Mouse (Mus musculus): ENCODE data around the gene Wdr70.

The Wdr70 gene

GRCm38 (mm10) chr15:7863328-7863727 lies 235.7 kb downstream of the Wdr70 start:
- DNase-seq (ENCODE audit: low read depth, low spot score), result no peak

GRCm38 (mm10) chr15:7862890-7863289 lies 236.1 kb downstream of the Wdr70 start:
- no peak for DNase-seq (ENCODE audit: low read depth, low spot score)

DNA sequence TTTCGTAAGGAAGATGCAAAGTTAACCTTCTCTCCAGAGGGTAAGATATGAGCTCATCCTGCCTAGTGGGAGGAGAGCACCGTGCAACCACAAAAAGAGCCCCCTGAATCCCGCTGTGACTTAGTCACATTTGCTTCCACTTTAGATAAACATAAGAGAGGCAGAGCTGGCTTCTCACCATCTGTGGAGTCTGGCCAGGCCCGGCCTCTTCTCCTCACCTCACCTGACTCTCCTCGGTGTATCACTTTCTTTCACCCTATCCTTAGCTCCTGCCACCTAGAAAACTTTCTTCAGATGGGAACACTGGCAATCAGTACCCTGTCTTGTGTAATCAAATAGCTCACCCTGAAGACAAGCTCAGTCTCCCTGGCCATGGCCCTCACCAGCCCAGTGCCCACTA lies 240.2 kb downstream of the Wdr70 start:
- no peak for DNase-seq (ENCODE audit: low read depth, low spot score)

- DNase-seq (ENCODE audit: low read depth, low spot score), result no peak
Measured at GRCm38 (mm10) chr15:7857418-7857817, 241.6 kb downstream of the Wdr70 start.

DNA sequence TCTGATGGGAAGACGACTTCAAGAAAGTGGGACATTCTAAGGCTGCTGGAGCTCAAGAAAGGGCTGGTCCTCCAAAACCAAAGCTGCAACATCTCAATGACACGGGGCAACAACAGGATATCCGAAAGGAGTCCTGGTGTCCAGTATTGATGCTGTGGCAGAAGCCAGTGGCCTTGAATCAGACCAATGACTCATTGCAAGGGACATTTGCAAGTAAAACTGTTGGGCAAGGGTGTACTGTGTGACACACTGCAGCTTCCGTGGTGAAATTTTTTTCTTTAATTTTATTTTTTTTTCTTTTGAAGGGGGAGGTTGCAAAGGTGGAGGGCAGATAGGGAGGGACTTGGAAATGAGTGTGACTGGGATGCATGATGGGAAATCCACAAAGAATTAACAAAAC lies 256.6 kb downstream of the Wdr70 start:
- DNase-seq (ENCODE audit: low read depth, low spot score), result no peak

- no peak for DNase-seq (ENCODE audit: low read depth, low spot score)
Measured at GRCm38 (mm10) chr15:7841664-7842063, 257.3 kb downstream of the Wdr70 start.

- DNase-seq (ENCODE audit: low read depth, low spot score), result no peak
Measured at GRCm38 (mm10) chr15:7838921-7839309, 260.1 kb downstream of the Wdr70 start.

DNA sequence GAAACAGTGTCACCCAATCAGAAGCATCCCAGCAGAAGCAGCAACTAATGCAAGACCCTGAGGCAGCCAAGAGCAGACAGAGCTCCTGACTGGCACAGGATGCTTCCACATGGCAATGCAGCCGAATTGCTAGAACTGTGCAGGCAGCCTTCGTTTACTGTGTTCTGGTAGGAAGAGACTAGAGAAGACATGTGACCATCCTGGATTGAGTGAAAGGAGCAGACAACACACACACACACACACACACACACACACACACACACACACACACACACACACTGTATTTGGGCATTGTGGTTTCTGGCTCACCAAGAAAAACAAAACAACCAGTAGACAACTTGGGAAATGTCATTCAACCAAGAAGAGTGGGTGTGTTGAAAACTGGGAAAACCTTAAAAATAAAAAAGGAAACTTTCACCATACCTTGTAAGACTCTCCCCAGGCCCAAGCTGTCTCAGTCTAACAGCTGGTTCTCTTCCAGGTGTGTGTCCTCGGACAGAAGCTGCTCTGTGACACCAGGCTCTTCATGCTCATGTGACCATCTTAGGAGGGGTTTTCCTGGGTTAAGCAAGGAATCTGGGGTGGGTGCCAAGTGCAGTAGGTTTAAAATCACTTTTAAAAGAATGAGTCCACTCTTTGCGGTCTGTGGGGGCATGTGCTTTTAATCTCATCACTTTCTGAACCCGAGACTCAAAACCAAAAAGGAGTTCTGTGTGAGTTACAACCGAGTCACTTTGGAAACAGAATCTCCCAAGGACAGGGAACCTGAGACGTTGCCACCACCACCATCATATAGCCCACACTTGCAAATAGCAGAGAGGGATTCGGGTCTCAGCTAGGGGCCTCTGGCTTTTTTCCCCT lies 260.7 kb downstream of the Wdr70 start:
- DNase-seq (ENCODE audit: low read depth, low spot score), result no peak

DNA sequence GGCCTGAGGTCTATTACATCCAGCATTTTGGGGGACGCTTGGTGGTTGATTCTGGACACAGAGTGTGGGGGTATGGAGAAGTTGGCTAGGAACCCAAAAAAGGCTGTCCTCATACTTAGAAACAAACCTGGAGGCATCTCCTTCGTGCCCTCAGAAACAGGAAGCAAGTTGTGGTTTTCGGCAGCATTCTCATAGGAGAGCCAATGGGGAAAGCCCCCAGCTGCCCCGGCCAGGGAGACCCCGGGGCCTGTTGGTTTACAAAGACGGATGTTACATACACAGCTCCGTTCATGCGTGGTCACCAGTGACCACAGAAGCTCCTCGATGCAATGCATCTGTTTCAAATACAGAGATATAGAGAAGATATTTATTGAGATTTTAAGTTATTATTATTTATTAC lies 263.6 kb downstream of the Wdr70 start:
- no peak for DNase-seq (ENCODE audit: low read depth, low spot score)

DNA sequence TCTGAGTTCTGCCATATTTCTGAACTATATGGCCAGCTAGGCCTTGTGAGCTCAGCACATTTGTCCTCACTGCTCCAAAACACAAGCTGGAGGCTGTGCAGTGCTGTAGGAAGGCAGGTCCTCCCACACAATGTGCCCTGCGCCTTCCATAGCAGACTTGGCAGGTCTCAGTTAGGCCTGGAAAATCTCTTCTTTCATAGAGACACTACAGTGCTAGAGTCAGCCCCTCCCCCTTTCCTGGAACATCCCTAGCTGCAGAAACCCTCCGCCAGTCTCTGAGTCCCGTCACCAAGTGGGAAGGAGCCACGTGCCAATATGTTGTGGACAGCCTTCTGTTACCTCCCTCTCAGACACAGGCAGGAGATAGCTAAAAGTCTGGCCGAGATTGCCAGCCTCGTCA lies 273.5 kb downstream of the Wdr70 start:
- no peak for DNase-seq (ENCODE audit: low read depth, low spot score)

GRCm38 (mm10) chr15:7823886-7824285 lies 275.1 kb downstream of the Wdr70 start:
- DNase-seq (ENCODE audit: low read depth, low spot score), result no peak
